Mouse (Mus musculus) lung, postnatal 0 days (tissue): Measurements from ENCODE around the gene Gramd1a.

Source experiments
- CTCF ChIP-seq: IDR thresholded peaks from 2 replicates; pipeline ENCODE4 v1.5.1; 2016; ENCODE audit warnings: antibody characterized with exemption, mild to moderate bottlenecking
- EP300 ChIP-seq: IDR thresholded peaks from 2 replicates; pipeline ENCODE4 v1.6.1; 2016; ENCODE audit warnings: antibody characterized with exemption, mild to moderate bottlenecking, control low read depth

GRCm38 (mm10) chr7:31099612-31099982 is 56.1 kb downstream of the Gramd1a start:
- TF ChIP-seq CTCF (peak; percentile 24), EP300 (no peak)
